Mouse (Mus musculus) liver, adult (tissue): Measurements from ENCODE around the gene Spry2.

ENCODE experiments used
- GATA4 ChIP-seq: IDR thresholded peaks from 2 replicates; pipeline ENCODE4 v1.6.1; 2014; ENCODE audit warnings: mild to moderate bottlenecking, low read length; ENCODE audit not compliant: insufficient replicate concordance

Spry2 gene

GRCm38 (mm10) chr14:105896791-105897568, at the start of gene Spry2:
Spry2 (minus strand) TSS chr14:105896819.
- peak; percentile 7; the same call in 1 of the 2 replicates for TF ChIP-seq GATA4

- TF ChIP-seq GATA4: peak; percentile 78; the same call in 1 of the 2 replicates
Measured at GRCm38 (mm10) chr14:105941353-105941752, 44.7 kb upstream of the Spry2 start.

- TF ChIP-seq GATA4: no peak
Measured at GRCm38 (mm10) chr14:105926726-105927125, 30.1 kb upstream of the Spry2 start.

GRCm38 (mm10) chr14:105925305-105925704, 28.7 kb upstream of the Spry2 start:
- TF ChIP-seq GATA4: no peak

GRCm38 (mm10) chr14:105924712-105925111, 28.1 kb upstream of the Spry2 start:
- TF ChIP-seq GATA4: no peak

- TF ChIP-seq GATA4: no peak
Measured at GRCm38 (mm10) chr14:105922874-105923273, 26.3 kb upstream of the Spry2 start.

GRCm38 (mm10) chr14:105922427-105922826, 25.8 kb upstream of the Spry2 start:
- no peak for TF ChIP-seq GATA4

- TF ChIP-seq GATA4: no peak
Measured at GRCm38 (mm10) chr14:105921217-105921695, 24.6 kb upstream of the Spry2 start.

GRCm38 (mm10) chr14:105920395-105921216, 24.0 kb upstream of the Spry2 start:
- TF ChIP-seq GATA4: no peak

GRCm38 (mm10) chr14:105907216-105907615, 10.6 kb upstream of the Spry2 start:
- TF ChIP-seq GATA4: no peak

GRCm38 (mm10) chr14:105905935-105906334, 9.3 kb upstream of the Spry2 start:
- TF ChIP-seq GATA4: no peak

GRCm38 (mm10) chr14:105905509-105905908, 8.9 kb upstream of the Spry2 start:
- no peak for TF ChIP-seq GATA4

GRCm38 (mm10) chr14:105902807-105903206, 6.2 kb upstream of the Spry2 start:
- TF ChIP-seq GATA4: no peak

GRCm38 (mm10) chr14:105900841-105901240, 4.2 kb upstream of the Spry2 start:
- TF ChIP-seq GATA4: no peak

GRCm38 (mm10) chr14:105899116-105899515, 2.5 kb upstream of the Spry2 start:
- TF ChIP-seq GATA4: no peak

- no peak; the same call in 1 of the 2 replicates for TF ChIP-seq GATA4
Measured at GRCm38 (mm10) chr14:105898266-105899111, 1.9 kb upstream of the Spry2 start.
